Mouse (Mus musculus): Measurements from ENCODE around the gene Tiprl.
A peak's percentile ranks its signal among the peaks of the same experiment; 100 is the strongest.

GRCm38 (mm10) chr1:165199639-165200038 is 37.2 kb downstream of the Tiprl start:
- TF ChIP-seq CTCF (IDR thresholded peaks at IDR 0.05) (no peak), EP300 (IDR thresholded peaks at IDR 0.05) (0 out of 2 replicates have a peak, but pooled peaks have one; percentile 10)

Measured in lung, postnatal 0 days (tissue).